Mouse (Mus musculus): ENCODE data around the gene Fgfrl1. TPM values are rescaled to one million over a fixed set of nuclear protein-coding genes. Genes with fewer than 3 reads are reported as not detected.
A peak's percentile ranks its signal among the peaks of the same experiment; 100 is the strongest.

Fgfrl1 gene
- 14.4 and 26.7 TPM in 2 replicates for polyA plus RNA-seq (2015; fragmentation: Nextera tagmentation; extraction: Ambion mirVana)

DNA sequence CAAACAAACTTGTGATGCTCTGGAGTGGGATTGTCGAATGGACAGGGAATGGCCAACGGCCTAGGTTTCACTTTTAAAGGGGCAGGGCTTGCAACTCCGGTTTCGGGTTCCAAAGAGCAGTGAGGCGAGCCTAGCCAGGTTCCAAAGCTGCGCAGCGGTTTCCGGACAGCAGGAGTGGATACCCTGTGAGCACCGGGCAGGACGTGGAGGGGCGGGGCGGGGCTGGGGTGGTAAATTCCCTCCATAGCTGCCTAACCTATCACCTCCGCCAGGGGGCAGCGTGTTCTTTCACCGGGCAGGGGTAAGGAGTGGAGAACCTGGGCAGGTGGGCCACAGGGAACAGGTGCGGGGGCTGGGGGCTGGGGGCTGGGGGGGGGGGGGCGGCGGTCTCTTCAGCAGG is at the start of gene Fgfrl1:
TSS of gene Fgfrl1 (plus strand) at position 112 of the 400 bp plus-strand sequence.
- no peaks in the 10 kb centered on the region for H3K36me3 ChIP-seq
- H3K4me1 ChIP-seq: peaks cover 42% of the 10 kb centered on the region
- H3K27me3 ChIP-seq: no peaks in the 10 kb centered on the region
- H3K9ac ChIP-seq: peak within 1 kb of the TSS; percentile 47
- no peak within 1 kb of the TSS for H3K27ac ChIP-seq
- WGBS: 2% methylated on average over 16 of the region's 18 CpGs
- no peak for ATAC-seq (ENCODE audit: insufficient number of reproducible peaks, insufficient read depth, low FRiP score, low TSS enrichment, low read depth)
- H3K4me2 ChIP-seq: peak within 1 kb of the TSS; percentile 80
- peak within 1 kb of the TSS; percentile 91 for H3K4me3 ChIP-seq
- no peaks in the 10 kb centered on the region for H3K9me3 ChIP-seq

DNA sequence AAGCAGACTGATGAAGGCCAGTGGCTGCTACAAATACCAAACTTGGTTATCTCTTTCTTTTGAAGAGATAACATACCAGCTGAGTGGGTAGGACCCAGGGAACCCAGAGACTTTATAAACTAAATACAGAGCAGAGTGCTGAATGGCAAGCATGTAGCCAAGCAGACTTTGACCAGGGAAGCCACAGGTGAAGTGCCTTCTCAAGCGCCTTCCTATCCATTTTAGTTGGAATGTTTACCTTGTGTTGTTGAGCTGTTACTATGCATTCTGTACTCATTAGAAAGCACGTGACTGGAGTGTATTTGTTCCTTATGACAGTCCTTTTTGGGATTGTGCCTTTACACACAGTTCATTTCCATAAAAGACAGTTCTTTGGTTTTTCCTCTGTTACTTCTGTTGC is 48.5 kb upstream of the Fgfrl1 start:
- no peak overlapping the region for H3K4me3 ChIP-seq
- ATAC-seq (ENCODE audit: insufficient number of reproducible peaks, insufficient read depth, low FRiP score, low TSS enrichment, low read depth): no peak
- no peaks in the 10 kb centered on the region; the same call in 1 of the 2 replicates for H3K4me1 ChIP-seq
- no peak overlapping the region for H3K4me2 ChIP-seq
- H3K27me3 ChIP-seq: no peaks in the 10 kb centered on the region
- WGBS: 76% methylated on average over 2 of the region's 2 CpGs
- no peak overlapping the region for H3K9ac ChIP-seq
- peaks cover 61% of the 10 kb centered on the region for H3K36me3 ChIP-seq
- no peaks in the 10 kb centered on the region for H3K9me3 ChIP-seq
- no peak overlapping the region for H3K27ac ChIP-seq

DNA sequence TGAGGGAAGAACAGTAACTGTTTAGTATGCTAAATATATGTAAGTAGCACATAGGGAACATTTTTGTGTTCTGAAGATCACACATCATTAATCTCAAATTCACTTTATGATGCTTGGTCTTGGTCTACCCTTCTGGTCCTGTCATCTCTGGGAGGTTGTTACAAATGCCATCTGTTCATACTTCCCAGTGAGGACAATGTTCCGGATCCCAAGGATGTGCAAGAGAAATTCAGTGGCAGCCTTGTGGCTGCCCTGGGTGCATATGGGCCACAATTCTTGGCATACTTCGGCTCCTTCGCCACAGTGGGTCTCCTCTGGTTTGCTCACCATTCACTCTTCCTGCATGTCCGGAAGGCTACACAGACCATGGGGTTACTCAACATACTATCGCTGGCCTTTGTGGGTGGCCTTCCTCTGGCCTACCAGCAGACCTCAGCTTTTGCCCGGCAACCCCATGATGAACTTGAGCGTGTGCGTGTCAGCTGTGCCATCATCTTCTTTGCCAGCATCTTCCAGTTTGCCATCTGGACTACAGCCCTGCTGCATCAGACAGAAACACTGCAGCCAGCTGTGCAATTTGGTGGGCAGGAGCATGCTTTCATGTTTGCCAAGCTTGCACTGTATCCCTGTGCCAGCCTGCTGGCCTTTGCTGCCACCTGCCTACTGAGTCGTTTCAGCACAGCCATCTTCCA is 46.4 kb upstream of the Fgfrl1 start:
- Histone ChIP-seq H3K4me3 (no peak overlapping the region), H3K36me3 (peaks cover 82% of the 10 kb centered on the region)
- no peak for ATAC-seq (ENCODE audit: insufficient number of reproducible peaks, insufficient read depth, low FRiP score, low TSS enrichment, low read depth)

DNA sequence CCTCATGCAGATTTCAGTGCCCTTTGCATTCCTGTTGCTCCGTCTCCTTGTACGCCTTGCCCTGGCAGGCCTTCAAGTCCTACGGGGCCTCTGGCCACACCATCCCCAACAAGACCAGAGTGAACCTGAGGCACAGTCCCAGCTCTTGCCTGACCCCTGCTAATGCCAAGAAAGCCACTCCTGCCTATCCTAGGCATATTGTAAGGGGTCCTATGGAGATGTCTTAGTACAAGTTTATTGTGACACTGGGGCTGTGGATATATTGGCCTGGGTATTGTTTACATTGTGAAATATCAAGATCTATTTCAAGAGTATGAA is 45.9 kb upstream of the Fgfrl1 start:
- no peaks in the 10 kb centered on the region for H3K27me3 ChIP-seq
- H3K4me2 ChIP-seq: no peak overlapping the region
- H3K4me1 ChIP-seq: no peaks in the 10 kb centered on the region
- H3K4me3 ChIP-seq: no peak overlapping the region
- H3K36me3 ChIP-seq: peaks cover 87% of the 10 kb centered on the region
- H3K27ac ChIP-seq: no peak overlapping the region
- H3K9ac ChIP-seq: no peak overlapping the region
- no peaks in the 10 kb centered on the region for H3K9me3 ChIP-seq
- ATAC-seq (ENCODE audit: insufficient number of reproducible peaks, insufficient read depth, low FRiP score, low TSS enrichment, low read depth): no peak
- WGBS: 89% methylated on average over 3 of the region's 3 CpGs

More for the DNA sequence above, 46.4 kb upstream of the Fgfrl1 start:
- 86% methylated on average over 9 of the region's 9 CpGs for WGBS
- Histone ChIP-seq H3K27me3 (no peaks in the 10 kb centered on the region), H3K9ac (no peak overlapping the region), H3K9me3 (no peaks in the 10 kb centered on the region), H3K4me2 (no peak overlapping the region), H3K4me1 (no peaks in the 10 kb centered on the region), H3K27ac (no peak overlapping the region)

DNA sequence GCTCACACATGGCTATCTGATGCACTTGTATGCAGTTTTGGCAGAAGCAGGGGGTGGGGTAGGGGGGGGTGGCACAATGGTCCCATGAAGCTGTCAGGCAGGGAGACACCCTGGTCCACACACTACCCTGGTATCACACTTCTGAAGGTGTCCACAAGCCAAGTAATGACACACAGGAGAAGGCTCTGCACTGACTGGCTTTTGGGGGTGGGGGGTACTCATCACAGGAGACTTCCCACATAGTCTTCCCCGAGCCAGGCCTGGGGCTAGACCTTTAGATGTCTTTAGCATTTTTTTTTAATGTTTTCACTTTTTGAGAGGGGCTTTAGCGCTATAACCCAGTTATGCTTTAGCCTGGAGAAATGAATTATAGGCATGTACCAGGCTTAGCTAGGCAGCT is 44.9 kb upstream of the Fgfrl1 start:
- Histone ChIP-seq H3K4me1 (no peaks in the 10 kb centered on the region), H3K27me3 (no peaks in the 10 kb centered on the region), H3K4me2 (no peak overlapping the region), H3K36me3 (peaks cover 92% of the 10 kb centered on the region), H3K4me3 (no peak overlapping the region), H3K9ac (no peak overlapping the region), H3K27ac (no peak overlapping the region), H3K9me3 (no peaks in the 10 kb centered on the region)
- 84% methylated on average over 2 of the region's 2 CpGs for WGBS
- ATAC-seq (ENCODE audit: insufficient number of reproducible peaks, insufficient read depth, low FRiP score, low TSS enrichment, low read depth): no peak

DNA sequence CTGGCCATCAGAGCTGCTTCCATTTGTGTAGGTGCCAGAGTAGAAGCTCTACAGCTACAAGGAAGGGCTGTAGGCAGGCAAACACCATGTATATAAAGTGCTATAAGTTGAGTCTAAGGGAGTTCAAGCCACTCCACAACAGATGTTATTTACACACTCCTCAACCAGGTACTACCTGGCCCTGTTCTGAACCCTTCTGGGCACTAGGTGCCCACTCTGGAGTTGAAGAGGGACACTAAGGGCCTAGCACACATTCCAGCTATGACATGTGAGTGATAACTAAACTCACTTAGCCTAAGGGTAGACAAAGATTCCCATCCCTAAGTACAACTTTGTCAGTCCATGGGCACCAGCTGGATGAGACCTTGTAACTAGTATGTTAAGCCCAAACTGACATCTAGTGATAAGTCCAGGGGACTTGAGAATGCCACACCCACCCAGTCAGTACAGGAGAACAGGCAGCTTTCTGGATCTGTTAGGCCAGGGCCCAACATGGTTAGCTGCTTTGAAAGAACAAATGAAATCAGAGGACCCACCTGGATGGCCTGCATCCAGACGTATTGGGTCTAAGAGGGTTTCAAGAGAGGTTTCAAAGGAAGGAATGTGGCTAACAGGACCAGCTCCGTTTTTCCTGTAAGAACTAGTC is 44.2 kb upstream of the Fgfrl1 start:
- 83% methylated on average over 2 of the region's 2 CpGs for WGBS
- H3K4me3 ChIP-seq: no peak overlapping the region
- peaks cover 92% of the 10 kb centered on the region for H3K36me3 ChIP-seq
- no peak for ATAC-seq (ENCODE audit: insufficient number of reproducible peaks, insufficient read depth, low FRiP score, low TSS enrichment, low read depth)
- H3K9me3 ChIP-seq: no peaks in the 10 kb centered on the region
- H3K4me1 ChIP-seq: no peaks in the 10 kb centered on the region
- H3K4me2 ChIP-seq: no peak overlapping the region
- no peaks in the 10 kb centered on the region for H3K27me3 ChIP-seq
- no peak overlapping the region for H3K9ac ChIP-seq
- H3K27ac ChIP-seq: no peak overlapping the region

DNA sequence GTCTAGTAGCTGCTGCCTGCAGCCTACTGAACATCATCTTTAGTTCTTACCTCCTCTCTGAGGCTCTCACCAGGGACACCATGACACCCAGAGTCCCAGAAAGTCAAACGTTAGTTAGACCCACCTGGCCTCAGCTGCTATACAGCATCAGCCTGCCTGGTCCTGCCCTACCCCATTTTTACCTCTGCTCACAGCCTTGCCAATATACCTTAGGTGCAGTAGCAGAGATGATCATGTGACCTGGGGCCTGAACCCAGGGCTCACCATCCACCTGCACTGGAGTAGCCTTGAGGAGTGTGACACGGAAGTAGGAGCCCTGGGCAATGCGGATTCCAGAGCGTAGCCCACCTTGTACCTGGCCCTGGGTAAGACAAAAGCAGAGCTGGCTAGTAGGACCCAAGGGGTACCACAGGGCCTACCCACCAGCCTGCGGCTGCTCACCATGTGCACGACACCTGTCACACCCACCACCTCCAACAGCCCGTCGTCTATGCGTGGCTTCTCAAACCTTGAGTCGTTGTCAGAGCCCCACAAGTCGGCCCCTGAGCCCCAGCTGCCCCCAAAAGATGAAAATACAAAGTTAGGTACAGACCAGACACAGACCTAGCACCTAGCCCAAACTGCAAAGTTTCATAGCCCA is 43.1 kb upstream of the Fgfrl1 start:
- no peaks in the 10 kb centered on the region for H3K9me3 ChIP-seq
- WGBS: 89% methylated on average over 11 of the region's 11 CpGs
- no peak overlapping the region for H3K4me2 ChIP-seq
- no peak overlapping the region for H3K9ac ChIP-seq
- H3K27me3 ChIP-seq: no peaks in the 10 kb centered on the region
- peaks cover 94% of the 10 kb centered on the region for H3K36me3 ChIP-seq
- H3K4me1 ChIP-seq: no peaks in the 10 kb centered on the region
- no peak overlapping the region for H3K27ac ChIP-seq
- no peak overlapping the region for H3K4me3 ChIP-seq
- no peak for ATAC-seq (ENCODE audit: insufficient number of reproducible peaks, insufficient read depth, low FRiP score, low TSS enrichment, low read depth)

DNA sequence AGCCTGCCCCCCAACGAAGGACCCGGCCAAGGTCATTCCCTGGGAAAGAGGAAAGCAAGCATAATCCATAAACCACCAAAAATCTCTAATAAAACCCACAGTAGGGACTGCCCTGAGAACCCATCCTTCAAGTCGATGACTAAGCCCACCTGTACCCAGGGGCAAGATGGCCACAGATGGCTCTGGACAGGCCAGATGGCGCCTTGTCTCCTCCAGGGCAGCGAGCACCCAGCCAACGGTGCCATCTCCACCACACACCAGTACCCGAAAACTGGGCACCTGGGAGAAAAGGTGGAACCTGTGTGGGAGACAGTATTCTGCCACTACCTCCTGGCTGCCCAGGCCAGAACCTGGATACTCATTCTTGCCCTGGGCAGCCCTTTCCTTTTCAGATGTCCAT is 41.8 kb upstream of the Fgfrl1 start:
- no peak overlapping the region for H3K4me3 ChIP-seq
- WGBS: 88% methylated on average over 7 of the region's 7 CpGs
- H3K27ac ChIP-seq: no peak overlapping the region
- no peak overlapping the region for H3K9ac ChIP-seq
- no peaks in the 10 kb centered on the region for H3K9me3 ChIP-seq
- H3K27me3 ChIP-seq: no peaks in the 10 kb centered on the region
- peaks cover 97% of the 10 kb centered on the region for H3K36me3 ChIP-seq
- no peak overlapping the region for H3K4me2 ChIP-seq
- no peak for ATAC-seq (ENCODE audit: insufficient number of reproducible peaks, insufficient read depth, low FRiP score, low TSS enrichment, low read depth)
- no peaks in the 10 kb centered on the region for H3K4me1 ChIP-seq

DNA sequence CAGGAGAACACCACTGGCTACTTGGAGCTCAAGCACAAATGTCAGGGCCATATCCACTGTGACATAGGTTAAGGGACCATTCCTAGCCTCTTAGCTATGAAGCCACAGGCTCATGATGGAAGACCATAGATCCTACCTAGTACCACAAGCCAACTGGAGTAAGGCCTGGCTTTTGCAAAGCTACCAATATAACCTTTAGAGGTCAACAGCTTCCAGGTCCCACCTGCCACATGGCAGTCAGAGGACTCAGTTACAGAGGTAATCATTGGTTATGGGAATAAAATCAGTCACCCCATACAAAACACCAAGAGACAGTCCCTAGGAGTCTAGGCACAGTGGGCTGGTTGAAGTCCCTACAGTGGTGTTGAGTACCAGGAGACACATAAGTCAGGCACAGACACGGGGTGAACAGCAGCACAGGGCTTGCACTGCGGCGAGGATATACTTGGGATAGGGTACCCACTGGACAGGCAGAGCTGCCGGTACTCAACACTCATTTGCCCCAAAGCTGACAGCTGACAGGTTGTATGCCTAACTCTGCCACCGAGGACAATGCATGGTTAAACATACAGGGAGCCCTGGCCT is 41.0 kb upstream of the Fgfrl1 start:
- WGBS: 84% methylated on average over 5 of the region's 5 CpGs
- ATAC-seq (ENCODE audit: insufficient number of reproducible peaks, insufficient read depth, low FRiP score, low TSS enrichment, low read depth): no peak
- H3K4me2 ChIP-seq: no peak overlapping the region

DNA sequence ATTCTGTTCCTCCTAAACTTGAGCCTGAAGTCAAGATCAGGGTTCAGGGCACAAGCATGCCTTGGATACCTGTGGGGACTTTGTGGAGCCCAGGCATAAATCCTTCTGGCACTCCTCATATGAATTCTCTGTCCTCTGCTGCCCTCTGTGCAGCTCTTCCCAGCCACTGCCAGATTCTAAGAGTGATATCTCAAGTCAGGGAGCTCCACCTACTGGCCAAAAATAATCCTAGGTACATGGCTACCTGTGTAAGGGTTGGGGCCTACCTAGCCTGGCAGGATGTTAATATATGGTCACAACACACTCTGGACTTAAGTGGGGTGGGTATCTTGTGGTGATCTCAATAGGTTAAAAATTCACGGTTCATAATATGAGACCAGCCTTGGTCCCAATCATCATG is 40.4 kb upstream of the Fgfrl1 start:
- Histone ChIP-seq H3K27me3 (no peaks in the 10 kb centered on the region), H3K4me1 (no peaks in the 10 kb centered on the region), H3K4me2 (no peak overlapping the region), H3K36me3 (peaks cover 96% of the 10 kb centered on the region), H3K9ac (no peak overlapping the region), H3K4me3 (no peak overlapping the region), H3K27ac (no peak overlapping the region), H3K9me3 (no peaks in the 10 kb centered on the region)
- WGBS: 48% methylated on average over 1 of the region's 1 CpGs
- no peak for ATAC-seq (ENCODE audit: insufficient number of reproducible peaks, insufficient read depth, low FRiP score, low TSS enrichment, low read depth)

More for the DNA sequence above, 41.0 kb upstream of the Fgfrl1 start:
- H3K27me3 ChIP-seq: no peaks in the 10 kb centered on the region
- peaks cover 97% of the 10 kb centered on the region for H3K36me3 ChIP-seq
- no peaks in the 10 kb centered on the region for H3K4me1 ChIP-seq
- no peak overlapping the region for H3K27ac ChIP-seq
- H3K4me3 ChIP-seq: no peak overlapping the region
- no peaks in the 10 kb centered on the region for H3K9me3 ChIP-seq
- H3K9ac ChIP-seq: no peak overlapping the region

DNA sequence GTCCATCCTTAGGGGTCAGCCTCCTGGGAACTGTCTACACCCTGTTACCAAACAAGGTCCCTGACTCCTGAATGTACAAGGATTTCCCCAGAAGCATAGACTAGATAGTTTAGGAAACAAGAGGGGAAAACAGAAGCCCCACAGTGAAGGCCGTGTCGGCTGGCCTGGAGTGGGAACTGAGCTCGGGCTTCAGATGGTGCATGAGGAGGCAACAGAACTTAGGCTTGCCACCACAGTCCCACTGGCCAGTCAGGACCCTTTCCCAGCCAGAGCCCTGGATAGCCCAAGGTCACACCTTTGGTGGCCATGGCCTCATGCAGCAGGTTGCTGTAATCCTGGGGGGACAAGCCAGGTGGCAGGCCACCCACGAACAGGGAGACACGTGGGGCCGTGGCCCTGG is 38.8 kb upstream of the Fgfrl1 start:
- Histone ChIP-seq H3K4me2 (no peak overlapping the region), H3K9me3 (no peaks in the 10 kb centered on the region), H3K4me1 (no peaks in the 10 kb centered on the region), H3K9ac (no peak overlapping the region), H3K27me3 (no peaks in the 10 kb centered on the region), H3K27ac (no peak overlapping the region), H3K4me3 (no peak overlapping the region), H3K36me3 (peaks cover 95% of the 10 kb centered on the region)
- 90% methylated on average over 6 of the region's 6 CpGs for WGBS
- no peak for ATAC-seq (ENCODE audit: insufficient number of reproducible peaks, insufficient read depth, low FRiP score, low TSS enrichment, low read depth)

Data from embryonic facial prominence, embryonic 13.5 days (tissue).